Mouse (Mus musculus) lung, postnatal 0 days (tissue): ENCODE results near the gene Perp. TPM values are rescaled to one million over a fixed set of nuclear protein-coding genes. Genes with fewer than 3 reads are reported as not detected.

ENCODE experiments used
- ATAC-seq: fragments of 200-750 bp; cut with Nextera tagmentation; 2 replicates; pipeline ENCODE4 v1.8.0; 2017; ENCODE audit warnings: moderate library complexity
- DNase-seq: peaks from one replicate; pipeline ENCODE4 v3.0.0-alpha.2; 2016; ENCODE audit warnings: low spot score
- H3K27ac ChIP-seq: fragments of 300-500 bp; sonication (generic); 2 replicates; pipeline ENCODE4 v1.5.1; 2014; ENCODE audit warnings: antibody characterized with exemption, mild to moderate bottlenecking, low read length, mixed read lengths
- H3K27me3 ChIP-seq: fragments of 300-500 bp; sonication (generic); replicated peaks from 2 replicates; pipeline ENCODE4 v1.6.1; 2014; ENCODE audit warnings: low read length, mixed read lengths; ENCODE audit not compliant: insufficient read depth
- H3K36me3 ChIP-seq: fragments of 300-500 bp; sonication (generic); 2 replicates; pipeline ENCODE4 v1.6.1; 2014; ENCODE audit warnings: low read length, mixed read lengths; ENCODE audit not compliant: insufficient read depth
- H3K4me1 ChIP-seq: fragments of 300-500 bp; sonication (generic); 2 replicates; pipeline ENCODE4 v1.6.1; 2014; ENCODE audit warnings: antibody characterized with exemption, low read depth, low read length, mixed read lengths; ENCODE audit not compliant: insufficient read depth
- H3K4me2 ChIP-seq: fragments of 300-500 bp; sonication (generic); replicated peaks from 2 replicates; pipeline ENCODE4 v1.6.1; 2014; ENCODE audit warnings: low read depth, mild to moderate bottlenecking, low read length, moderate library complexity, mixed read lengths
- H3K4me3 ChIP-seq: fragments of 300-500 bp; sonication (generic); 2 replicates; pipeline ENCODE4 v1.5.1; 2014; ENCODE audit warnings: low read depth, low read length
- H3K9ac ChIP-seq: fragments of 300-500 bp; sonication (generic); replicated peaks from 2 replicates; pipeline ENCODE4 v1.6.1; 2014; ENCODE audit warnings: low read depth, mild to moderate bottlenecking
- H3K9me3 ChIP-seq: fragments of 300-500 bp; sonication (generic); 2 replicates; pipeline ENCODE4 v1.6.1; 2016; ENCODE audit warnings: low read length, mixed read lengths
- CTCF ChIP-seq: IDR thresholded peaks from 2 replicates; pipeline ENCODE4 v1.5.1; 2016; ENCODE audit warnings: antibody characterized with exemption, mild to moderate bottlenecking
- EP300 ChIP-seq: IDR thresholded peaks from 2 replicates; pipeline ENCODE4 v1.6.1; 2016; ENCODE audit warnings: antibody characterized with exemption, mild to moderate bottlenecking, control low read depth
- WGBS: fragments of 180-500 bp; shearing (Covaris S2); extraction: QIAGEN DNeasy Blood & Tissue Kit; methylation state at CpG from one replicate; pipeline ENCODE4 v1.1.7; 2014; 5-methylcytosine and 5-hydroxymethylcytosine counted together
- polyA plus RNA-seq: library from polyadenylated mRNA; unstranded; fragments of >200 nt; fragmentation: Nextera tagmentation; extraction: Ambion mirVana; gene quantifications from 2 replicates; pipeline ENCODE4 v1.2.1, GENCODE M21; 2015

Perp gene
- polyA plus RNA-seq, 1 experiment from 2014 or later = 65.5 TPM

- Histone ChIP-seq H3K9me3 (no peaks in the 10 kb centered on the region), H3K36me3 (no peaks in the 10 kb centered on the region), H3K4me2 (no peak overlapping the region), H3K9ac (no peak overlapping the region), H3K4me3 (no peak overlapping the region), H3K4me1 (0 out of 2 replicates have a peak, but pooled peaks cover 2% of the 10 kb centered on the region), H3K27ac (no peak overlapping the region), H3K27me3 (no peaks in the 10 kb centered on the region)
- WGBS = 28% methylated on average over 2 of the region's 2 CpGs
- ATAC-seq = peak; percentile 85
- no peak for TF ChIP-seq CTCF
- peak; percentile 67 for TF ChIP-seq EP300
- peak; percentile 63 for DNase-seq
Observed at GRCm38 (mm10) chr10:18870990-18871389, 26.2 kb downstream of the Perp start.

GRCm38 (mm10) chr10:18876211-18876610 lies 31.4 kb downstream of the Perp start:
- Histone ChIP-seq H3K4me1 (0 out of 2 replicates have a peak, but pooled peaks cover 2% of the 10 kb centered on the region), H3K36me3 (no peaks in the 10 kb centered on the region), H3K27me3 (no peaks in the 10 kb centered on the region), H3K9me3 (no peaks in the 10 kb centered on the region), H3K27ac (peak overlapping the region; percentile 57), H3K4me2 (no peak overlapping the region), H3K9ac (no peak overlapping the region), H3K4me3 (no peak overlapping the region)
- peak; percentile 74 for DNase-seq
- WGBS = 19% methylated on average over 1 of the region's 1 CpGs
- ATAC-seq = peak; percentile 94
- TF ChIP-seq EP300 = peak; percentile 97
- no peak for TF ChIP-seq CTCF

DNA sequence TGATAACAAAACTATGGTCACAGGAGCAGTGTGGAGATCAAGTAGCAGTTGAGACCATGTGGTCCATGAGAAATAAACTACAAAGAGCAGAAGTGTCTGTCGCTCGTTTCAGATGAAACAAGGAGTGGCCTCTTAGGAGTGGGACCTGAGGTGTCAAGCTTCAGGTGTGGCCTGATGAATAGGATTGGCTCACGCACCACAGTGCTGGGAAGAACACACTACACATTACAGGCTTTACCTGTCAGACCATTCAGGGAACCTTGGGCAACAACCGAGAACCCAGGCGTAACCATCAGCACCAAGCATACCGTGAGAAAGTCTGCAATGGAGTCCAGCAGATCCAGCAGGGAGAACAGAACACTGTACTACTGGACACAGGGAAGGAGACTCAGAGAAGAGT lies 33.3 kb downstream of the Perp start:
- DNase-seq (no peak), ATAC-seq (no peak)
- Histone ChIP-seq H3K4me1 (0 out of 2 replicates have a peak, but pooled peaks cover 2% of the 10 kb centered on the region), H3K27me3 (no peaks in the 10 kb centered on the region), H3K9ac (no peak overlapping the region), H3K27ac (no peak overlapping the region), H3K36me3 (no peaks in the 10 kb centered on the region), H3K4me2 (no peak overlapping the region), H3K4me3 (no peak overlapping the region), H3K9me3 (no peaks in the 10 kb centered on the region)
- WGBS = 72% methylated on average over 6 of the region's 6 CpGs
- TF ChIP-seq CTCF (no peak), EP300 (no peak)

DNA sequence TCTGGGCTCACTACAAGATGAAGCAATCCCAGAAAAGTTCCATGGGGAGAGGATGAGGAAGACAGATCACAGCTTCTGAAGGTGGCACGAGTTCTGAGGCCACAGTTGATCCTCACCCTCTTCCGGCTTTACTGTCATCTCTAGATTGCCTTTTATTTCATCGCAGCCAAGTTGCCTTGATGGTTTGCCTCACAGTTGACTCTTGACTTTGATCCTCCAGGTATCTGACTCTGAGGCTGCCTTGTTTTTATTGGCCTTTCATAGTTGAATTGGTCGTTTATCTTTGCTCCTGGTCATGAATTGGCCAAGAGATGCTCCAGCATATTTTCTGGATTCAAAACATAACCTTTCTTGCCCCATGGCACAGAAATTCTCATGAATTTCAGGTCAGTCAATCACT lies 34.3 kb downstream of the Perp start:
- WGBS = 81% methylated on average over 4 of the region's 4 CpGs
- ATAC-seq (no peak), DNase-seq (no peak)
- H3K9ac ChIP-seq = no peak overlapping the region
- H3K36me3 ChIP-seq = no peaks in the 10 kb centered on the region
- H3K4me1 ChIP-seq = 0 out of 2 replicates have a peak, but pooled peaks cover 2% of the 10 kb centered on the region
- H3K4me2 ChIP-seq = no peak overlapping the region
- H3K4me3 ChIP-seq = no peak overlapping the region
- no peaks in the 10 kb centered on the region for H3K9me3 ChIP-seq
- no peaks in the 10 kb centered on the region for H3K27me3 ChIP-seq
- no peak overlapping the region for H3K27ac ChIP-seq
- no peak for TF ChIP-seq EP300
- no peak for TF ChIP-seq CTCF

- H3K9ac ChIP-seq = no peak overlapping the region
- H3K4me1 ChIP-seq = 0 out of 2 replicates have a peak, but pooled peaks cover 2% of the 10 kb centered on the region
- no peaks in the 10 kb centered on the region for H3K27me3 ChIP-seq
- no peak for TF ChIP-seq EP300
- TF ChIP-seq CTCF = no peak
- ATAC-seq = no peak
- no peak overlapping the region for H3K4me3 ChIP-seq
- no peak for DNase-seq
- no peaks in the 10 kb centered on the region for H3K36me3 ChIP-seq
- no peak overlapping the region for H3K27ac ChIP-seq
- H3K4me2 ChIP-seq = no peak overlapping the region
- no peaks in the 10 kb centered on the region for H3K9me3 ChIP-seq
- WGBS = 67% methylated on average over 1 of the region's 1 CpGs
Observed at GRCm38 (mm10) chr10:18879690-18880089, 34.9 kb downstream of the Perp start.

- Histone ChIP-seq H3K9me3 (no peaks in the 10 kb centered on the region), H3K27ac (no peak overlapping the region), H3K4me1 (peaks cover 5% of the 10 kb centered on the region; the same call in 1 of the 2 replicates), H3K9ac (no peak overlapping the region), H3K27me3 (no peaks in the 10 kb centered on the region), H3K36me3 (no peaks in the 10 kb centered on the region), H3K4me2 (no peak overlapping the region), H3K4me3 (no peak overlapping the region)
- no peak for TF ChIP-seq CTCF
- TF ChIP-seq EP300 = no peak
- no peak for DNase-seq
- no peak for ATAC-seq
- WGBS = 91% methylated on average over 1 of the region's 1 CpGs
Observed at GRCm38 (mm10) chr10:18882190-18882589, 37.4 kb downstream of the Perp start.
